Mouse (Mus musculus): ENCODE results near the gene Timm8a2. TPM values are rescaled to one million over a fixed set of nuclear protein-coding genes. Genes with fewer than 3 reads are reported as not detected.

The Timm8a2 gene
- total RNA-seq, 1 experiment from 2014 or later, result not detected

- no peak for DNase-seq
Measured at GRCm38 (mm10) chr14:122011768-122012167, 22.7 kb upstream of the Timm8a2 start.

- no peak for DNase-seq
Measured at GRCm38 (mm10) chr14:122012193-122012592, 22.3 kb upstream of the Timm8a2 start.

- no peak for DNase-seq
Measured at GRCm38 (mm10) chr14:122012814-122013213, 21.7 kb upstream of the Timm8a2 start.

- no peak for DNase-seq
Measured at GRCm38 (mm10) chr14:122013417-122013951, 21.0 kb upstream of the Timm8a2 start.

GRCm38 (mm10) chr14:122017958-122018357 is 16.5 kb upstream of the Timm8a2 start:
- no peak for DNase-seq

- DNase-seq, result no peak
Measured at GRCm38 (mm10) chr14:122019389-122019788, 15.1 kb upstream of the Timm8a2 start.

- DNase-seq, result no peak
Measured at GRCm38 (mm10) chr14:122020567-122020966, 13.9 kb upstream of the Timm8a2 start.

- no peak for DNase-seq
Measured at GRCm38 (mm10) chr14:122023054-122023453, 11.4 kb upstream of the Timm8a2 start.

GRCm38 (mm10) chr14:122023928-122024327 is 10.5 kb upstream of the Timm8a2 start:
- DNase-seq, result no peak

- no peak for DNase-seq
Measured at GRCm38 (mm10) chr14:122028926-122029745, 5.3 kb upstream of the Timm8a2 start.

GRCm38 (mm10) chr14:122029851-122030250 is 4.6 kb upstream of the Timm8a2 start:
- no peak for DNase-seq

- no peak for DNase-seq
Measured at GRCm38 (mm10) chr14:122032045-122032444, 2.4 kb upstream of the Timm8a2 start.

GRCm38 (mm10) chr14:122035181-122035580 is 707 bp downstream of the Timm8a2 start:
- DNase-seq, result no peak

GRCm38 (mm10) chr14:122035860-122036259 is 1.4 kb downstream of the Timm8a2 start:
- no peak for DNase-seq

GRCm38 (mm10) chr14:122038874-122039647 is 4.6 kb downstream of the Timm8a2 start:
- no peak for DNase-seq

GRCm38 (mm10) chr14:122041413-122041825 is 6.9 kb downstream of the Timm8a2 start:
- no peak for DNase-seq

GRCm38 (mm10) chr14:122042142-122042694 is 7.7 kb downstream of the Timm8a2 start:
- DNase-seq, result no peak

- DNase-seq, result no peak
Measured at GRCm38 (mm10) chr14:122047784-122048183, 13.3 kb downstream of the Timm8a2 start.

- DNase-seq, result no peak
Measured at GRCm38 (mm10) chr14:122048816-122049215, 14.3 kb downstream of the Timm8a2 start.

- DNase-seq, result no peak
Measured at GRCm38 (mm10) chr14:122052896-122053635, 18.6 kb downstream of the Timm8a2 start.

GRCm38 (mm10) chr14:122056871-122057270 is 22.4 kb downstream of the Timm8a2 start:
- DNase-seq, result no peak

- no peak for DNase-seq
Measured at GRCm38 (mm10) chr14:122057941-122058346, 23.5 kb downstream of the Timm8a2 start.
